Mouse (Mus musculus): ENCODE measurements at regions not wholly inside any gene's neighbourhood (a gene's known extent, or its start where the extent isn't known, plus 50 kb on each side); places are given as distances from the start of the nearest gene placed in this dataset.

DNA sequence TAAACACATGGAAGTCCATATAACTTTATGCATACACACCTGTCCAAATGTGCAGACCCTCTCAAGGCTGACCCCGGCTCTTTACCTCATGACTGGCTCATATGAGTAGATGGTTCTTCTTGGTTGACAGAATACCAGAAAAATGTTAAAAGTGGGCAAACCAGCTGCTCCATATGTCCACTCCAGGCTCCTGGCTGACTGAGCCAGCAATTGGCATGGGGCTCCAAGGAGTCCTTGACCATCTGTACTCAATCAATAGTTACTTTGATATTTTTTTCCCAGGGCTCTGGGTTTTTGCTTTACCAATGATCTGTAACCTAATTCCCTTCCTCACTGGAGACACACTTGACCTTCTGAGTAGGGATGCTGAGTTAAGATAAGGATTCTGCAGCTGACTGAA lies 345.5 kb downstream of the Ccser2 start:
- DNase-seq (ENCODE audit: extremely low spot score) = no peak

DNA sequence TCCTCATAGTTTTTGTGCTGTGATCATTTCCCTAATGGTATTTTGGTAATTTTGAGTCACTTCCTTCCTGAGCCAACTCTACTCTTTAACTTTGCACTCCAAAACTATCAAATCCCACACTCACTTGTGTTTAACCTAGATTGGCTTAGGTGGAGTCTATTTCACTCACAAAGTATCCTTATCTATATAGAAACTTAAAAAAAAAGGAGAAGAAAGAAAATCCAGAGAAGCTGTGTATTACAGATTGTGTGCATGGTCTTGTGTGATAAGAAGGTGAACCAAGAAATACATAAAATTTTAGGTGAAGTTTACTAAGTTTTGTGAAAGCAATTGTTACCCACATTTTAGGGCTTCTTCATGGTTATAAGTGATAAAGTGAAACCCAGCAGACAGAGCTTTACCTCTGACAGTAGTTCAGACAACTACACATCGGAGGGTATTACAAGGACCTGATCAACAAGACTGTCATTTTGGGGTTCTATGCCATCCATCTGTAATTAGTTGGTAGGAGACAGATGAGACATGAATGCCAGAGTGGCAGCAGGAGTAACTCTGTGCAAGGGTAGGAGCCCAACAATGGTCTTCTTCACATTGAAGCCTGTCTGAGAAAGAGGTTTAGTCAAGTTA lies 350.0 kb downstream of the Ccser2 start:
- DNase-seq (ENCODE audit: extremely low spot score) = no peak

DNA sequence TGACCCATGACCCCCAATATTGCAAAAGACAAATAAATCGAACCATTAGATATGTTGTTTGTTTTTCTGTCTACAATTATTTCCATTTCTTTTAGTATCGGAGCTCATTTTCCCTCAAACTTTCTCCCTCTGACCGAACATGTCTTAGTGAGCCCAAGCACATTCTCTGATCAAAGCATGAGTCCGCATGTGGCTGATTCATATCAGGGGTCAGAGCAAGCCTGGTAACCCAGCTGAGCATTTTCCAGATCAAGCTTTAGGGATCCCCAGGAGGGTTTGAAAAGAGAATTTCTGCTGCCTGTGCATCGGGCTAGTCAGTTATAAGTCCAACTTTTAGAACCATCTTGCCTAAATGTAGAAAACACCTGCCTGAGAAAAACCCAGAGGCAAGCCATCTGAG lies 350.6 kb downstream of the Ccser2 start:
- DNase-seq (ENCODE audit: extremely low spot score) = no peak

DNA sequence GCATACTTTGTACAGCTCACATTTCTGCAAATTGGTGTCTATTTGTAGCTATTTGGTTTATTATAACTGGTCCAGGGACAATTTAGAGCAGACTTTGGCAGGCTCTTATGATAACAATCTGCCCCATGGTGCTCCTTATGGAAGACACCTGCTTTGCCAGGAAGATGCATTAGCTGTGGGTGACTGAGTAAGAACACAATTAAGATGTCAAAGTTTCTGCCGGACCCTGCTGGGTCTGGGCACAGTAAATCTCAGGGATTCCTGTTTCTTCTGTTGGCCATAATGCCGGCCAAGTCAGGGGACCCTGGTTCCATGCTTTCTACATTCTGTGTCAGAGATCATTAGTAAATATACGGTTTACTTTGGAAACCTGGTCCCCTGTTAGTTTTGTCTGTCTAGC lies 353.7 kb downstream of the Ccser2 start:
- no peak for DNase-seq (ENCODE audit: extremely low spot score)

DNA sequence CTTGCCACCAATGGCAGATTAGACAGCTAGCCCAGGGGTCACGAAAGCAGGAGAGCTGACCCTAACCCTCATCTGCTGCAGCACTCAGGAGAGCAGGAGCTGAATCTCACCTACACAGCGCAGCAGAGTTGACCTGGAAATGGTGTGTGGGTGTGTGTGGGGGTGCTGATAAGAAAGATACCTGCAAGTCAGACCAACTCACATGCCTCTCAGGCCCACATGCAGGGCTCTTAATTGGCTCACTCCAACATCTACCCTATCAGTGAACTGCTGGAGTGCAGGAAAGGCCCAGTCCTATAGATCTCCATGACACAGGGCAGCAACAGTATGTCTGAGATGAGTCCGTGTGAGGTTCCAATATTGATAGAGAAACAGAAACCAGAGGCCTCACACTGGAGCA lies 355.7 kb downstream of the Ccser2 start:
- no peak for DNase-seq (ENCODE audit: extremely low spot score)

DNA sequence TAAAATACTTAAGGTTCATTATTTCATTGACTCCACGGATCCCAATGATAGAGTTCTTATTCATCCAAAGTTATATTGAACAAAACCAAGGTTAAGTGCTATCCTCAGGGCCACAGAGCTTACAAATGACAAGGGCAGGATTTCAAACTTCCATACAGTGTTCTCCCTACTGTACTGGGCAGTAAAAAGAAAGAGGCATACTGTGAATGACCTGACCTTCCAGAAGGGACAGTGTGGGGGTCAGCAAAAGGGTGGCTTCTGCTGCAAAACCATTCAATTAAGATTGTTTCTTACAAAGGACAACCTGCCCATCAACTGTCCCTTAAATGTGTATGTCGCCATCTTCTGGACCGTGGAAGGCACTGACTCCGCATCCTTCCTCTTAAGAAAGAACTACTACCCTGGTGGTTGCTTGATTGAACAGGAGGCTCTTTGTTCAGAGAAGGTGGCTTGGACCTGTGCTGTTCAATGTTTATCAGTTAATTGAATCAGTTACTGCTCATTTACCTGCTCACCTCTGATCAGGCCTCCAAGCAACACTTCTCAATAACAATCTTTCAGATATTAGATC lies 384.4 kb downstream of the Ccser2 start:
- DNase-seq (ENCODE audit: extremely low spot score) = no peak

DNA sequence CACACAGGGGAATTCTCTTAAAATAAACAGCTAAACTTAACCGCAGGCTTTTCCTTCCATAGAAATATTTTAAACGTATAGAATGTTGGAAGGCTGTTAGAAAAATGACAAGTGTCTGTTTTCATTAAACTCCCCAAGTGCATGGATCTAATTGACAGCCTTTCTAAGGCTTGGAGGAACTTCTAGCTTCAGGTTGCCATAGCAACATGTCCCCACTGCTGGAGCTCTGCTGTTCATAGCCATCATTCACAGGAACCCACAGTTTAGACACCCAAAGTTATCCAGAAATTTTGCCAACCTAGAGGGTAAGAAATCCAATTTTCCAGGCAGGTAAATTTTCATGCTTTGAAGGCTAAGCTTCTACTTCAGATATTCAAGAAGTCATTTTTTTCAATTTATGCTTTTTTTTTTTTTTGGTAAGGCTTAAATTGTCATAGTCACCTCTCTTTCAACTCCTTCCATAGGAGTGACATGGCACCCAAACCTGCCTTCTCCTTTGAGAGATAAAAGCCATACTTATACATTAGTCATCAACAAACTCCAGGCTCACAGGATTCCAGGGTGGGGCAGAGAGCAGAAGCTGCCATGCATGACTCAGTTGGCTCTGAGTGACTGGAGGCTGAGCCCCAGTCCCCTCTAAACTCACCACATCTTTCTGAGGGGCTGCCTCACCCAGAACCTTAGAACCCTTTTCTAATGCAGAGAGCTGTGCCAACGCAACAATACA lies 385.1 kb downstream of the Ccser2 start:
- no peak for DNase-seq (ENCODE audit: extremely low spot score)

DNA sequence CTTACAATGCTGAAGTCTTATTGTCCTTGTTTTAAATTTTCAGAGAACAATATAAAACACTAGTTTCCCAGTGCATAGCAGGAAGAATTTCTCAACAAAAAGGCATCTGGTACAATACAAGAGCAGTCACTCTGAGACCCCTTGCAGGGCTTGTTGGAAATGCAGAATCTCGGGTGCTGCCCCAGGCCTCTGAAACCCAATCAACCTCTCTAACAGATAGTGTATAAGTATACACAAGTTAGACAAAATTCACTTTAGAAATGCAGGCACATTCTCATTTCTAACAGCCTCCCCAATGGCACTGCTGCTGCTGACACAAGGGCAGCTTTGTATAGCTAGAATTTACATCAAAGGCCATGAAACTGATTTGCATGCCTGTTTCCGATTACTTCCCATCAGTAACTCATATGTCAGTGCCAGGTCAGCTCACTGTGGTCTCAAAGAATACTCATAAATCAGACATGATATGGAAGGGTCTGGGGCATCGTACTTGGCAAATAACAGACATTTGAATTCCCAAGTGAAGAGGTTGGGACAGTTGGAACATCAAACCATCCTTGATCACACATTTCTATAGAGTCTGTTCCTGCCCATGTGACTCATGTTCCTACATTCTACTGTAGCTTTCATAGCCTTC lies 405.2 kb downstream of the Ccser2 start:
- no peak for DNase-seq (ENCODE audit: extremely low spot score)

DNA sequence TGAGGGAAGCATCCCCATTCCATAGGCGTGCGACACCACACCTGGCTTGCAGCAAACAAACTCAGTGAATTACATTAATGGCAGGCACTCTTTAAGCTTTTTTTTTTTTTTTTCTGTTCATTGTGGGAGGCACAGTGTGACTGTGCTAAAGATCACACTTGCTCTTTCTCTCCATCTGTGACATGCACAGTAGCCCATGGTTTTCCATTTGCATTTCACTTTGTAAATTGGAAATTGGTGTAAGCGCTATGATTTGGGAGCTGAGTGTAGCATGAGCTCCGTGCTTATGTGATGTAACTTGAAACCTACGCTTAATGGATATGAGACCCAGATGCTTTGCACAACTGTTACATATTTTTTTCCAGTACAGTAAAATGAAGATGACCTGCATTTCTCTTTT lies 431.2 kb downstream of the Ccser2 start:
- no peak for DNase-seq (ENCODE audit: extremely low spot score)

DNA sequence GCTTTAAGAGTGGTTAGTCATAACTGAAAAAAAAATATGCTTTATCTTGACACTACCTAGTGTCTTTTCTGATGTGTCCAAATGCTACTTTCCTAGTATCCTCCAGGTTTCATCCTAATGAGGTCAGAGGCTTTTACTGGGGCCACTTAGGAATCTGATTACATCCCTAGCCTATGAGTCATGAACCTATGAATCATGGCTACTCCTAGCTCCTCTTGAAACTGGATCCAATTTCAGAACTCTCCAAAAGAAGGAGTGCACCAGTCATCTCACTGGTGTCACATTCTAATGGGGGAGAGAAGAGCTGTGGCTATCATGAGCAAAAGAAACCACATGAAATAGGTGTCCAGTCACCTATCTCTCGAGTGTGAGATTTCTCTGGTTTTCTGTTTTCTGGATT lies 432.6 kb downstream of the 4930474N05Rik start:
- no peak for DNase-seq (ENCODE audit: extremely low spot score)

DNA sequence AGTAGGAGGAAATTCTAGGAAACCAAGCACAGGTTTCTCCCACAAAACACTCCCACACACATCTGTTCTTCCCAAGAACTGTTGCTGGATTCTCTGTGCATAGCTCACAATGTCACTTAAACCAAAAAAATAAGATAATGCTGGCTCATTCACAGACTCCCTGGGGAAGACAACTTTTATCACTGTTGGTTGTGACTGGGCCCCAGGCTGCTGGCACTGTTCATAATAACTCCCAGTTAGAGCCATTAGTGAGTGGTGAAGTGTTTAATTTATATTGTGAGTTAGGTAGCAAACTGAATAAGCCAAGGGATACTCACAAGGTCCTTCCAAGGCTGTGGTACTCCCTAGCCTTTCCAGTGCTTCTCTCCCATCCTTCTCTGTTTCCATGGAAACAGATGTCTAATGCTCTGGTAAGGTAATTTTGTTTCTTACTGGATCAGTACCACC lies 430.9 kb downstream of the 4930474N05Rik start:
- no peak for DNase-seq (ENCODE audit: extremely low spot score)

DNA sequence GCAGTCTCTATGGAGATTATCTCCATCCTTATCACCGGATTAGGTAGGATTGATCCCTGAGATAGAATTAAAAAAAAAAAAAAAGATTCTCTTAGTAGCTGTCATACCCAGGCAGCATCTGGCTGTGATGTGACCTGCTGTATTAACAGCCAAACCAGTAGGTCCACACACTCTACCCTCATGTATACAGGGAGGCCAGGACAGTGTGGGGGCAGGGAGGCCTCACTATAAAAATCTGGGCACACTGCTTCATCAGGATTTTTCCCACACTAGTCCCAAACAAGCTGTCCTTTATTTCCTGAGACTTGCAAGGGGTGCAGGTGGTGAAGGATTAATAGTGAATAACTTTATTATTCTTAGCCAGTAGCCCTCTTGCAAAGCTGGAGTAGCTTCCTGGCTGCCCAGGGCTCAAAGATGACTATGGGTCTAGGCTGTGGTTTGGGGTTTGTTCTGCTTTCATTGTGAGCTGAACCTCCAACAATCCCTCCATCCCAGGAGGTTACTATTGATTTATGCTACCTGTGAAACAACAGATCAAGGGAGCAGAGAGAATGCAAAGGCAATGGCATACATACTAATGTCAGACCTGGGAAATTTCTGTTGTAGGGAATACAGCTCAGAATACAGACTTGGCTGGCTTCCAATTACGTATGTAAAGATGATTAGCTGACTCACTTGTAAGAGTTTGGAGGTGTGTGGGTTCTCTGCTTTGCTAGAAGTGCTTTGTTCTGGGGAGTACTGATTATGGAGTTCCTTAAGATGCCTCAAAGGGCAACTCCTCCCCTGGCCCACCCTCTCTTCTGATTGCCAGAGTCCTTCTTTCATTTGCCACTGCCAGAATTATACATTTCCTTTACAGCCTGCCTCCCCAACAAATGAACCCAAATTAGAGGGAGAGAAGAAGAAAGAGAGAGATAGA lies 407.6 kb downstream of the 4930474N05Rik start:
- DNase-seq (ENCODE audit: extremely low spot score) = no peak

DNA sequence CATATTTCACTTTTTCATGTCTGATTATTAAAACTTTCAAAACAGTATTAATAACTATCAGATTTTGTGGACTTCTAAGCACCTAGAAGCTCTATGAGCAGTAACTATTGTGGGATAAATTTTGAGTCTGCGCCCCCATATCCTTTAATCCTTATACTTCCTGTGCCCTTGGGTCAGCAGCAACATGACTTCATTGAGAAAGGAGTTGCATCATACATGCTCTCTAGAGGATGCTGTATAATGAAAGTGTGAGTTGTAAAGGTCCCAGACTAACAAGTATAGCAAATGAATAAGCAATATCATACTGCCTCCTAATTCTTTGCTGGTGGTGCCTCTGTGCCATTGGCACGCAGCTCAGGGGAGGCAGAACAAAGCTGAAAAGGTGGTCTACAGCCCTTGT lies 404.6 kb downstream of the 4930474N05Rik start:
- no peak for DNase-seq (ENCODE audit: extremely low spot score)

DNA sequence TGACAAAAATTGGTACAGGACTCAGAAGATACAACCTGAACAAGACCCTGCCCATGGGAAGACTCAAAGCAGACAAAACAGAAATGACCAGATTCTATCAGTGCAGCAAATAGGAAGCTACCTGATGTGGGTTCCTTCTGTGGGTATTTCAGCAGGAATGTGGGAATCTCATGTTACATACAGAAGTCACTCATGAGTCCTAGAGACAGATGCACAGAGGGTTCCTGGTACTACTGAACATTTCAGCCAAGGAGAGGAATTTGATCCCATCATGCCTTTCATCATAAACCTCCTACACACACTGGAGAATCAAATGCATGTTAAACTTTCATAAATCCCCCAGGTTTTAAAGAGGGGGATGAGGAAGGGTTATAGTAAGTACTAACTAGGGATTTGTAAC lies 390.8 kb downstream of the 4930474N05Rik start:
- no peak for DNase-seq (ENCODE audit: extremely low spot score)

DNA sequence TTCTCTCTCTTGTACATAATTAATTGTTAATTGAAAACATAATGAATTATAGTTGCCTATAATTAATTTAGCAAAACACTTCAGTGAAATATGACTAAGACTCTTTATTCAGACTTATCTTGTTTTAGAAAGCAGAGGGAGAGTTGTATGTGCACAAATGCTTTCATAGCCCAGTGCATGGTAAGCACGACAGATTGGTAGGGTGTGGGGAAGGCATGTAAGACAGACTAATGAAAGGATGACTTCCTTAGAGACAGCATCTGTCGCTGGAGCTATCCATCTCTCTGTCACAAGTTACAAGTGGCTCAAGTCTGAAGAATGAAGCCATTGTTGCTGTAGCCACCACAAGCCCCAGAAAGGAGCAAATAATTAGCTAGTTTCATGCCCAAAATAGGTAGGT lies 376.9 kb downstream of the 4930474N05Rik start:
- no peak for DNase-seq (ENCODE audit: extremely low spot score)

DNA sequence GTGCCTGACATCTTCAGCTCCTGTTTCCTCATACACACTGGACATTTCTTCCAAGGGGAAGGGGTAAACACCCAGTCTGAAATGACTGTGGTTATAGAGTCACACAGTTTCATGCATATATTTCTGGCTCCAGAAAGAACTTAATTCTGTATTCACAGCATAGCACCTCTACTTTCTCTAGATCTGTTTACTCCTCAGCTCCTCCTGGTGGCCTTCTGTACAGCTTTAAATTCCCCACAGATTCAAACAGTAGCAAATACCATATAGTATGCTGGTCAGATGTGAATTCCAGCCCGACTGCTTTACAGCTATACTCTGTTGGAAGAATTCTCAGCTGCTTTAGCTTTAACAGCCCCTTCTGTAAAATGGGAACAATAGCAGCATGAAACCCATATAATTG lies 375.6 kb downstream of the 4930474N05Rik start:
- no peak for DNase-seq (ENCODE audit: extremely low spot score)

DNA sequence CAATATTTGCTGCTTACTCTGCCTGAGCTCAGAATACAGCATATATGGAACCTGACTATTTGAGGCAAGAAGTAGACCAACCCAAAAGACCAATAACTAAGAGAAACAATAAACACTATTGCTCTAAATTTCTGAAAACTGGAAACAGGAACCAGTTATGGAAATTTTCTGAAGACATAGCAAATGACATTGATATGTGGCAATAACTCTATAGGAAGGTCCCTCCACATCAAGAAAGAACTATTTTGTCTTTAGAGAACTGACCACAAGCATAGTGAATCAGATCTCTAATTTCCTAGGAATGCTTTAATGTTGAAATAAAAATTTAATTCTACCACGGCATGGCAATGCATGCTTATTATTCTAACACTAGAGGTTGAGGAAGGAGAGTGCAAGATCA lies 358.3 kb downstream of the 4930474N05Rik start:
- no peak for DNase-seq (ENCODE audit: extremely low spot score)

DNA sequence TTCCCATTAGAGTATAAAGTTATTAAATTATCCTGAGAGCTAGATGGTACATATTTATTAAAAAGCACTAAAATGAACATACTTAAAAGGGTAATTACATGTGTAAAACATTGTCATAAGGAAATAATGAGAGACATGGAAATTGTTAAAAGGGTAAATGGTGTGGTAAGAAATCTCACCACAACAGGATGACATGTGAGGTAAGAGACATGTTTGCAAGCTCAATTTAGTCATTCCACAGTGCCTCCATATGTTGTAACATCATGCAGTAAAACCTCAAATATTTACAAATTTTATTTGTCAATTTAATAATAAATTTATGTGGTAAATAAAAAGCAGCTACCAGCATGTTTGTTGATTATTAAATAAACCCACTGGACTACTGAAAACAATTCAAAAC lies 355.4 kb downstream of the 4930474N05Rik start:
- DNase-seq (ENCODE audit: extremely low spot score) = no peak

DNA sequence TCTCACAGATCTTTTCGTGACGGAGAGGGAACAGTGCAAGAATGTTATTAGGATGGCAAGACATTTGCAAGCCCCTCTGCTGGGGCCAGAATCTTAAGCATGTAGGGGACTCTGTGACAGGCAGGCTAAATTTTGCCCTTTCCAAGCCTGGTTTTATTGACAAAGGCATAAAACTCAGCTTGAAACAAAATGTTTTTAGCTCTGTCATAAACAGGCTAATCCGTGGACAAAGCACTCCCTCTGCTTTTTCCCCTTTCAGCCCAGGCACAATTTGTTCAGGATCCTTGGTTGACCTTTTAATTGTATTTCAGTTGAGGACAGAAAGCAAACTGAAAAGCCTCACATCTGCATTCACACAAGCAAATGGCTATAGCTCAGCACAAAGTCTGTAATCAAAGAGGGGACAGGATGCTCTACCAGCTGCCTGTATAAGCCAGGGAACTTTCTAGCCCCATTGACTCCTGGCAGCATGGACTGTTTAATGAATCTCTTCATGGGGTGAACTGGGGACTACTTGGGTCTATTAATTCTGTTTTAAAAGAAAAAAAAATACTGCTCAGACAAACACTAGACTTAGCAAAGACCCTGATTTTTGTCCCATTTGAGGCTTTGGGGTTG lies 320.0 kb downstream of the 4930474N05Rik start:
- peak; percentile 14 for DNase-seq (ENCODE audit: extremely low spot score)

DNA sequence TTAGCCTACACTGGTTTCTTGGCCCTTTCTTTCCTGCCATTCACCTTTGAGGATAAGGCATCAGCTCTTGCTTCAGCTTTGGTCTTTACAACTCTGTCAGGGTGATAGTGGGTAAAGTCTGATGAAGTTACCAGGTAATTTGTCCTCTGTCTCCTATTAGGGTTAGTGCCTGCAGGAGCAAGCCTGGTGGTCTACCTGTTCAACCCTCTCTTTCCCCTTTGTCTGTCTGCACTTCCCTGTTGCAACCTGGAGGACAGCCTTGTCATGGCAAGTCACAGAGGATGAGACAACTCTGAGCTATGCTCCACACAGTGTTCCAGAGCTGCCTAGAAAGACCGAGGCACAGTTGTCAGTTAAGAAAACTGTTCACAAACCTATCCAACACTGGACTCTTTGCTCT lies 319.5 kb downstream of the 4930474N05Rik start:
- DNase-seq (ENCODE audit: extremely low spot score) = peak; percentile 1

Measured in embryo, embryonic 9.5 days (tissue).